ENCODE assay signal across 7 mouse cellular contexts in the genomic region with DNA sequence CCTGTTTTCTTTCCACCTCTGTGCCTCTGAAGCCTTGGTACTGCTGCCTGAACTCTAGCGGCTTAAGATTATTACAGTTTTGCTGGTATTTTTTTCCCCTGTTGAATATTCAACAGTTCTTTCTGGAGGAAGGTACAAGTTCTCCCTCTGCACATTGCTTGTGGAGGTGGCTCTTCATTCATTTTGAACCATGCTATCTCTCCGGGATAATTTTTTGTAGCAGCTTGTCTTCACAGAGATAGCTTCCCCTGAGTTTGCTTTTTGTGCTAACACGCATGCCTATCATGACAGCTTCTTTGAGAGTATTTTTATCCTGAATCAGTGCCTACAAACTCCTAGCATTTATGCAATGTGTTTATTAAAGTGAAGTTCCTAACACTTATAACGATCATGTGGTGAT.
"Had no signal": no experiment of that assay in that cellular context is flagged by ENCODE, and none has a peak within 500 bp of the region (broad histone marks: within the 10 kb centered on the region; RNA-seq: fewer than 3 reads in every experiment).

No protein-coding gene starts in this region.

- DNase-seq: kidney, adult 2 months; kidney, postnatal 25 days; liver, postnatal 0 days; lung, embryonic 14.5 days; thymus, adult 2 months; thymus, postnatal 14 days; thymus, postnatal 4 days had no signal
